Mouse (Mus musculus) hindbrain, embryonic 16.5 days (tissue): Measurements from ENCODE around the gene Lhx9. TPM values are rescaled to one million over a fixed set of nuclear protein-coding genes. Genes with fewer than 3 reads are reported as not detected.

Experiments
- ATAC-seq: fragments of 200-750 bp; cut with Nextera tagmentation; 2 replicates; pipeline ENCODE4 v1.8.0; 2017; ENCODE audit warnings: moderate TSS enrichment, moderate library complexity
- H3K27ac ChIP-seq: fragments of 300-500 bp; sonication (generic); 2 replicates; pipeline ENCODE4 v1.5.1; 2014; ENCODE audit warnings: low read depth, mild to moderate bottlenecking, control low read depth, low read length, moderate library complexity
- H3K27me3 ChIP-seq: fragments of 300-500 bp; sonication (generic); replicated peaks from 2 replicates; pipeline ENCODE4 v1.6.1; 2014; ENCODE audit warnings: low read length; ENCODE audit not compliant: control insufficient read depth, insufficient read depth
- H3K36me3 ChIP-seq: fragments of 300-500 bp; sonication (generic); 2 replicates; pipeline ENCODE4 v1.6.1; 2014; ENCODE audit warnings: mild to moderate bottlenecking, low read length, moderate library complexity, mixed read lengths; ENCODE audit not compliant: control insufficient read depth, insufficient read depth
- H3K4me1 ChIP-seq: fragments of 300-500 bp; sonication (generic); 2 replicates; pipeline ENCODE4 v1.6.1; 2014; ENCODE audit warnings: low read depth, low read length; ENCODE audit not compliant: control insufficient read depth, insufficient read depth
- H3K4me2 ChIP-seq: fragments of 300-500 bp; sonication (generic); 2 replicates; pipeline ENCODE4 v1.6.1; 2014; ENCODE audit warnings: mild to moderate bottlenecking, low read length, control low read depth, moderate library complexity
- H3K4me3 ChIP-seq: fragments of 300-500 bp; sonication (generic); 2 replicates; pipeline ENCODE4 v1.5.1; 2014; ENCODE audit warnings: mild to moderate bottlenecking, low read length, control low read depth, moderate library complexity
- H3K9ac ChIP-seq: fragments of 300-500 bp; sonication (generic); 2 replicates; pipeline ENCODE4 v1.6.1; 2014; ENCODE audit warnings: low read depth, mild to moderate bottlenecking, control low read depth, low read length, moderate library complexity
- H3K9me3 ChIP-seq: fragments of 300-500 bp; sonication (generic); 2 replicates; pipeline ENCODE4 v1.6.1; 2014; ENCODE audit warnings: mild to moderate bottlenecking, low read length, moderate library complexity; ENCODE audit not compliant: control insufficient read depth
- WGBS: fragments of 180-500 bp; shearing (Covaris S2); extraction: QIAGEN DNeasy Blood & Tissue Kit; methylation state at CpG from one replicate; pipeline ENCODE4 v1.1.7; 2014; 5-methylcytosine and 5-hydroxymethylcytosine counted together
- polyA plus RNA-seq: library from polyadenylated mRNA; unstranded; fragments of >200 nt; fragmentation: Nextera tagmentation; extraction: Ambion mirVana; gene quantifications from 2 replicates; pipeline ENCODE4 v1.2.1, GENCODE M21; 2015

The Lhx9 gene
- polyA plus RNA-seq, 1 experiment from 2014 or later, result 10.7 TPM

- Histone ChIP-seq H3K4me2 (no peak overlapping the region), H3K27me3 (no peaks in the 10 kb centered on the region), H3K9me3 (no peaks in the 10 kb centered on the region), H3K27ac (no peak overlapping the region), H3K4me1 (no peaks in the 10 kb centered on the region), H3K9ac (no peak overlapping the region), H3K36me3 (no peaks in the 10 kb centered on the region), H3K4me3 (no peak overlapping the region)
- ATAC-seq, result no peak
- 100% methylated on average over 1 of the region's 1 CpGs for WGBS
Observed at GRCm38 (mm10) chr1:138822985-138823322, 25.4 kb downstream of the Lhx9 start.

DNA sequence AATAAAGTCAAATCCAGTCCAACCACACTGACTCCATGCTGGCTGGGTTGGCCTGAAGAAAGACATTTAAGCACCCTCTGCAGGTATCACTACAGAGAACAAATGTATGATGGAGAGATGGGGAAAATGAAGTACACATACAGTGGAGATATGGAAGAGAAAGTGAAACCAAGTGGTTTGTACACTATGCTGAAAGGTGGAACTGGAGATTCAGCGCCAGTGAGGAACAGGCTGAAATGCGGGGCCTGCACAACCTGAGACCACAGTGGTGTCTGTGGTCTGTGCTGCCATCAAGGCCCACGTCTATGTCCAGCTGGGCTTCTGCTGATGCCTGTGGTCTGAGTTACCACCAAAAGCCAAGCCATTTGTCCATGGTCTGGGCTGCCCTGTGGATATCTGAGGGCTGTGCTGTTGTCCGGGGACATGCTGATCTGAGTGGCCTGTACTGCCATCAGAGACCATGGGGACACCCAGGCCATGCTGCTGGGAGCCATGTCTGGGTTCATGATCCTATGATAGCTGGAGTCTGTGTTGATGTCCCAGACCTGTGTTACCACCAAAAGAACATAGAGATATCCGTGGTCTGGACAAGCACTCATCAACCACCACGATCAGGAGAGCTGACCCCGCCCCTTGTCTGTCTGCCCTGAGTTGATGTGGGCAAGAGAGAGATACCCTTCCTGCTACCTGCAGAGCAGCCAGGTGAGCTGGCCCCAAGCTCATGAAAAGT, 26.0 kb downstream of the Lhx9 start:
- ATAC-seq, result no peak
- H3K9ac ChIP-seq, result no peak overlapping the region
- no peak overlapping the region for H3K4me3 ChIP-seq
- no peaks in the 10 kb centered on the region for H3K9me3 ChIP-seq
- WGBS, result 96% methylated on average over 7 of the region's 7 CpGs
- no peaks in the 10 kb centered on the region for H3K4me1 ChIP-seq
- no peak overlapping the region for H3K27ac ChIP-seq
- no peaks in the 10 kb centered on the region for H3K27me3 ChIP-seq
- no peak overlapping the region for H3K4me2 ChIP-seq
- no peaks in the 10 kb centered on the region for H3K36me3 ChIP-seq

- Histone ChIP-seq H3K27ac (no peak overlapping the region), H3K9me3 (no peaks in the 10 kb centered on the region), H3K4me3 (no peak overlapping the region), H3K27me3 (no peaks in the 10 kb centered on the region), H3K9ac (no peak overlapping the region), H3K36me3 (no peaks in the 10 kb centered on the region), H3K4me1 (no peaks in the 10 kb centered on the region), H3K4me2 (no peak overlapping the region)
- 52% methylated on average over 3 of the region's 3 CpGs for WGBS
- ATAC-seq, result no peak
Observed at GRCm38 (mm10) chr1:138801732-138802131, 46.6 kb downstream of the Lhx9 start.

DNA sequence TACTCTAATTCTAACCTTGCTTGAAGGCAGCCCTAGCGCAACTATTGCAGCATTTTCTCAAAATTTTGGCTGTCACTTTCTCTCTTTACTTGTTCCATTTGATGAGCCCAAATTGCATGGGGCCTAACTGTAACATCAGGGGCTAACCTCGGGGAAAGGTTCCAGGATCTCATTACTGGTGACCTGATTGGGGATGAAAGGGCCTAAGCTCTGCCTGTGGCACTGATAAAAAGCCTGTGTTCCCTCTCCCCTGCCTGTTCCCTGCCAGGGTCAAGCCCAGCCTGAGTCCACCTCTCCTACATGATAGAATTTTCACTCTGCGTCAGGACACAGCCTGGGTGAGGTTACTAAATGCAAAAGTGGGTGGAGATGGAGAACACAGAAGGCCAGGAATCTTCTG, 47.1 kb downstream of the Lhx9 start:
- Histone ChIP-seq H3K9me3 (no peaks in the 10 kb centered on the region), H3K4me3 (no peak overlapping the region), H3K4me2 (no peak overlapping the region), H3K4me1 (no peaks in the 10 kb centered on the region), H3K36me3 (no peaks in the 10 kb centered on the region), H3K9ac (no peak overlapping the region), H3K27ac (no peak overlapping the region), H3K27me3 (no peaks in the 10 kb centered on the region)
- WGBS, result 75% methylated on average over 3 of the region's 3 CpGs
- no peak for ATAC-seq

- Histone ChIP-seq H3K9me3 (no peaks in the 10 kb centered on the region), H3K4me1 (no peaks in the 10 kb centered on the region), H3K27me3 (no peaks in the 10 kb centered on the region), H3K4me3 (no peak overlapping the region), H3K9ac (no peak overlapping the region), H3K27ac (no peak overlapping the region), H3K36me3 (no peaks in the 10 kb centered on the region), H3K4me2 (no peak overlapping the region)
- no peak for ATAC-seq
Observed at GRCm38 (mm10) chr1:138799692-138800314, 48.6 kb downstream of the Lhx9 start.

DNA sequence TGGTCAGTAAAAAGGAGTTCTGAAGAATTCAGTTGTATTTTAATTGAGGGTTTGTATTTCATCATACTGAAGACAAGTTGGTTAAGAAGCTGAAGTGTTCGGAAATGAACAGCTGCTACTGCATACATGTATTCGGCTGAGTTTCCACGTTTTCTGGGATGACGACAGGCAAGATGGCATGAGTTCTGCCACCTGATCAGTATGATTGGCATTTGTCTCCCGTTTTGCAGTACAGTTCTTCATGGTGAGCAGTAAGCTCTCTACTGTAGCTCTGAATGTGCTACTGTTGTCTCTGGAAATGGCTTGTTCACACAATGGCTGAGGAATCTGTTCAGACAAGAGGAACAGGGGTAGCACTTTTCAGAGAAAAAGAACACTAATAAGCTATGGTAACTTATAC, 50.3 kb downstream of the Lhx9 start:
- H3K27ac ChIP-seq, result no peak overlapping the region
- 90% methylated on average over 5 of the region's 5 CpGs for WGBS
- H3K9me3 ChIP-seq, result no peaks in the 10 kb centered on the region
- no peak overlapping the region for H3K4me2 ChIP-seq
- no peak overlapping the region for H3K4me3 ChIP-seq
- no peak for ATAC-seq
- no peaks in the 10 kb centered on the region for H3K36me3 ChIP-seq
- H3K27me3 ChIP-seq, result no peaks in the 10 kb centered on the region
- no peak overlapping the region for H3K9ac ChIP-seq
- H3K4me1 ChIP-seq, result no peaks in the 10 kb centered on the region

DNA sequence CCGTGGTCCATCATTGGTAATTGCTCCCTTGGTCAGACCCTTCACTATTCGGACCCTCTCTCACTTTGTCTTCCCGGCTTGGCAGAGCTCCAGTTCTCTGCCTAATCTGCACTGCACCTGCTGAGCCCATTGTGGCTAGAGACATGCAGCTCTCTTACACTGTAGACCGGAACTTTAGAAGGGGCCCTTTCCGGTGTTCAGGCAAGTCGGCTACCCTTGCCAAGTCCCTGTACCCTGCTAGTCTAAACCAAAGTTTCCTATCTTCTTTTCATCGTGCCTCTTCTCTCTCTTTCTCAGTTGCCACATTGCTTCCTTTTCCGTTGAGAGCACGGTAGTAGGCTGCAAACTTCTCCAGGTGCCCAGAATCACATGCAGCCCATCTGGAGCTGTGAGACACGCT, 62.5 kb downstream of the Lhx9 start:
- Histone ChIP-seq H3K9me3 (no peaks in the 10 kb centered on the region), H3K9ac (no peak overlapping the region), H3K4me2 (no peak overlapping the region), H3K4me1 (no peaks in the 10 kb centered on the region), H3K27me3 (no peaks in the 10 kb centered on the region), H3K36me3 (no peaks in the 10 kb centered on the region), H3K27ac (no peak overlapping the region), H3K4me3 (no peak overlapping the region)
- no peak for ATAC-seq
- 60% methylated on average over 10 of the region's 10 CpGs for WGBS

DNA sequence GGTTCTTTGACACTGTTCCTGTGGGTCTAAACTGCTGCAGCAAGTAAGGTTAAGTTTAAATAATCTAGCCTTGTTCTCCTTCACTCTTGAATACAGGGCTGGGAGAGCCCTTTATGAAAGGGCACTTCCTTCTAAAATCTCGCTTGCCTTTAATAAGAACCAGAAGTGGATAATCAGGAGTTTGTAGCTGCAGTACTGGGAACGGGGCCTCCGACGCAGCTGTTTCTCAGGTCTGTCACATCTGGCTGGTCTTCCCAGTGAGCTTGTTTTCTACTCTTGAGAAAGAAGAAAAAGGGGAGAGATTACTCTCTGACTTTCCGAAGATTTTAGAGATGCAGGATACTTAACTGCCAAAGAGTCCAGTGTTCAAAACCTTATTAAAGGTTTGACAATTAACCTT, 64.4 kb downstream of the Lhx9 start:
- Histone ChIP-seq H3K9me3 (no peaks in the 10 kb centered on the region), H3K27me3 (no peaks in the 10 kb centered on the region), H3K4me3 (no peak overlapping the region), H3K27ac (no peak overlapping the region), H3K9ac (no peak overlapping the region), H3K4me1 (no peaks in the 10 kb centered on the region), H3K4me2 (no peak overlapping the region), H3K36me3 (no peaks in the 10 kb centered on the region)
- 77% methylated on average over 5 of the region's 5 CpGs for WGBS
- ATAC-seq, result no peak
